Mouse (Mus musculus) ZHBTc4 (cell line): Measurements from ENCODE around the gene Nfix.

Experiments
- DNase-seq: peaks from one replicate; pipeline ENCODE4 v3.0.0-alpha.2; 2011; ENCODE audit warnings: low read depth, low spot score

The Nfix gene

GRCm38 (mm10) chr8:84782680-84783079 lies 17.5 kb downstream of the Nfix start:
- no peak for DNase-seq

- DNase-seq: no peak
Observed at GRCm38 (mm10) chr8:84781686-84782505, 18.2 kb downstream of the Nfix start.

DNA sequence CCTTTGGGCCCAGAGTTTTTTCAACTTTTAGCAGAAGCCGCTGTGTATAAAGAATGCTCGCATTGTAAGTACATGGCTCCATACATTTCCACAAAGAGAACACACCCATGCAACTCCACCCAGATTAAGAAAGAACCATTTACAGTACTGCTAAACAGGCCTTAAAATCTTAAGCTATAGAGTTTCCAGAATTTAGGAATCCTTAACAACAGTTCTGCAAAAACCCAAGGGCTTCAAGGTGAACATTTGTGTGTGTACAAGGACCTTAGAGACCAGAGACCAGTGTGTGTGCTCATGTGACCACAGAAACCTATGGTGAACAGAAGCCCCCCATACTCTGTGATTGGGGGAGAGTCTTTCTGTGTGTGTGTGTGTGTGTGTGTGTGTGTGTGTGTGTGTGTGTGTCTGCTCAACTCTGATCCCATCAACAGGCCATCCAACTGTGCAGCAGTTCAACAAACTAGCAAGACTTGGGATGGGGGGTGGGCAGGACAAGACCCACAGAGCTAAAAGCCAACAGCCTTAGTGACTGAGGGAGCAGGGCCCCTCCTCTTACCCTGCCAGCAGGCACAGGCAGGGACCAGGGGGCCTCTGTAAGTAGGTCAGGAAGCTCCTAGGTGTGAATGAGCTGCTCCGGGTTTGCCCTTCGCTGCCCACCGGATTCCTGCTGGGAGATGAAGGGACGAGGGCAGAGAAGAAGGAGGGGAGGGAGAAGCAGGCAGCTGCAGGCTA lies 19.0 kb downstream of the Nfix start:
- DNase-seq: no peak

GRCm38 (mm10) chr8:84780225-84780555 lies 20.0 kb downstream of the Nfix start:
- no peak for DNase-seq

DNA sequence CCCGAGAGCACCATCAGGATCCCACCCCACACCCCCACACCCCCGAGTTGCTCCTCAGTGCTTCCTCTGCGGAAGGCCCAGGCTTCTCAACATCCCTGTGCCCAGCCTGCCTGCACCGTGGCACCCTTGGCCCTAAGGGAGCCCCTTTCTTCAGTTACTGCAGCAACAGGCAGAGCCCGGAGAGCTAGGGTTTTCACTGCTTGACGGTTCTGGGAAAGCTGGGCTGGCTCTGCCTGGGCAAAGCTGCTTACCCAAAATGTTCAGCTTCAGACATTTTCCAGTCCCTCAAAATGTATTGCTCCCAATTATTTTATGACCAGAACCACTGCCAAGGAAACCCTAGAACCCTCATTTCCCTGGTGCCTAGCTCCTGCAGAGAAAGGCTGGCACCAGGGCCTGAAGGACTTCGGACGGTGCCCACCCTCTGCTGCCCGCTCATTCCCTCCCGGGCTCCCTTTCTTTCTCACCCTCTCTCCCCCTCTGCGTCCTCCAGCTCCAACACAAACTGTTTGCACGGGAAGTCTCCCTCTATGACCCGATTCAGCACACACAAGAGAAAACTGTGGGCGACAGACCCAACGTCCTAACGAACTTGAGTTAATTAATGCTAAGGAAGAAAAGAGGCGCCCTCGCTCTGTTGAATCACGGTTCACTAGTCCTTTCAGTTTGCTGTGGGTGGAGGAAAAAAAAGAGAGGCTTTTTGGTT lies 20.5 kb downstream of the Nfix start:
- DNase-seq: no peak

GRCm38 (mm10) chr8:84778638-84779380 lies 21.3 kb downstream of the Nfix start:
- DNase-seq: no peak

GRCm38 (mm10) chr8:84777899-84778637 lies 22.1 kb downstream of the Nfix start:
- DNase-seq: no peak

- peak; percentile 54 for DNase-seq
Observed at GRCm38 (mm10) chr8:84776569-84776968, 23.6 kb downstream of the Nfix start.

GRCm38 (mm10) chr8:84775621-84776113 lies 24.5 kb downstream of the Nfix start:
- DNase-seq: no peak

DNA sequence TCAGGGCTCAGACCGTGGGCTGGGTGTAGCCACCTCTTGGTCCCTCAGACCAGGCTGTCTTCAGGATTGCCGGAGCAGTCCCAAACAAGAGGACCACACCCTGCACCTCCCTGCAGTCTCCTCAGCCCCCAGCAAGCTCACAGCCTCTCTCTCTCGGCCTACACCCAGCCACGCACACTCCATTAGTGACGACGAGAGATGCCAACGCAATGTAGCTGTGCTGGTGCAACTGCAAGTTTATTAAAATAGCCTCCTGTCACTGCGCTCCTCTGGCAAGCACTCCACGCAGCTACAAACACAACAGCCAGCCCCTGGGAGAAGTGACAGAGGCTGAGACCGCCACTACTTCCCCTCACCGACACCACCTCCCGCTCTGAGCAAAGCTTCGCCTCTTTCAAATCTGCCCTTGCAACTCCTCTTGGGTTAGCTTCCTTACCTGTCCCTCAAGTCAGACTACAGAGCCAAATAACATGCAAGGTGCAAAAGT lies 25.0 kb downstream of the Nfix start:
- DNase-seq: peak; percentile 51

DNA sequence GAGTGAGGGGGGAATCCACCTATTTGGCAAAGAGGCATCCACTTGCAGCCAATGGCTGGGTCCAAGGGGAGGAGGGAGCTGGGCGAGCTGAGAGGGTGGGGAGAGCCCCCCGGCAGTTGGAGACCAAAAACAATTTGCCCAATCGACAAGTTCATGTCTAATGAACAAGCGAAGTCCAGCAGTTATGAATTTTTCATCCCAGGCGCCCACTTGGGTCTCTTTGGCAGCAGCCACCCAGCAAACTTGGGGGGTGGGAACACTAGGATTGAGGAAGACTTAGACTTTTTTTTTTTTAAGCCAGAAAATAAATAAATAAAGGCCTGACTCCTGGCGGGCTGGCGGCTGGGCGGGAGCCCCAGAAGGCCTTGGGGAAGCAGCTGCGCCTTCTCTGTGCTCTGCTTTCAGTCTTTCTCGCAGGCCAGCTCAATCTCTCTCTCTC lies 25.7 kb downstream of the Nfix start:
- no peak for DNase-seq

GRCm38 (mm10) chr8:84773833-84774232 lies 26.3 kb downstream of the Nfix start:
- peak; percentile 44 for DNase-seq

DNA sequence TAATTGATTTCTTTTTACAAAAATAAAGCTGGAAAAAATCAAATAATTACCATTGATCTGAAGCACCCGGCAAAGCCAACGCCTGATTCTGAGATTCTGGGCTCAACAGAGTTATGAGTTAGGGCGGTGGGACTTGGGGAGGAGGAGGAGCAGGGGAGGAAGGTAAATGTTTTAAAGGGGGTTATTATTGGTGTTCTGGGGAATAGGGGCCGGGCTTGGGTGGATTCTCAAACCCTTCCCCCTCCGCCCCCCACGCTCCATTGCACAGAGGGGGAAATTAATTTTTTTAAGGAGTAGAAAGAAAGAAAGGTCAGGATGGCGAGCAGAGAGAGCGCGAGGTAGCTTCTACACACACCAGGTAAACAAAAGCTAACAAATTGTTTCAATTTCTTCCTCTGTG lies 26.8 kb downstream of the Nfix start:
- no peak for DNase-seq

DNA sequence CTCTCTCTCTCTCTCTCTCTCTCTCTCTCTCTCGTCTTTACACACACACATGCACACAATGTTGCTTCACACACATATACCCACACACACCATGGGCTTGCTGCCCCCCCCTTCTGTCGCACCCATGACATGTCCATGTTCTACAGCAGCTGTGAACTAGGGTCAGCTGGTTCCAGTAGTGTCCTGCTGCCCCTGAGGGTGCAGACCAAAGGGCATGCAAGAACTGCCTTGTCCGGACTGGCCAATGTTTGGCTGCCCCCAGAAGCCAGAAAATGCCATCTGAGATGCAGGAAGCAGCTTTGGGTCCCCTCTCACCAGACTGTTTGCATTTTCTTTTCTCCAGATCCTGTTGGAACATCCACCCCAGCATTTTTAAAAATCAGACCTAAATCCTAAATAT lies 27.5 kb downstream of the Nfix start:
- DNase-seq: no peak

GRCm38 (mm10) chr8:84771941-84772378 lies 28.2 kb downstream of the Nfix start:
- DNase-seq: peak; percentile 68

DNA sequence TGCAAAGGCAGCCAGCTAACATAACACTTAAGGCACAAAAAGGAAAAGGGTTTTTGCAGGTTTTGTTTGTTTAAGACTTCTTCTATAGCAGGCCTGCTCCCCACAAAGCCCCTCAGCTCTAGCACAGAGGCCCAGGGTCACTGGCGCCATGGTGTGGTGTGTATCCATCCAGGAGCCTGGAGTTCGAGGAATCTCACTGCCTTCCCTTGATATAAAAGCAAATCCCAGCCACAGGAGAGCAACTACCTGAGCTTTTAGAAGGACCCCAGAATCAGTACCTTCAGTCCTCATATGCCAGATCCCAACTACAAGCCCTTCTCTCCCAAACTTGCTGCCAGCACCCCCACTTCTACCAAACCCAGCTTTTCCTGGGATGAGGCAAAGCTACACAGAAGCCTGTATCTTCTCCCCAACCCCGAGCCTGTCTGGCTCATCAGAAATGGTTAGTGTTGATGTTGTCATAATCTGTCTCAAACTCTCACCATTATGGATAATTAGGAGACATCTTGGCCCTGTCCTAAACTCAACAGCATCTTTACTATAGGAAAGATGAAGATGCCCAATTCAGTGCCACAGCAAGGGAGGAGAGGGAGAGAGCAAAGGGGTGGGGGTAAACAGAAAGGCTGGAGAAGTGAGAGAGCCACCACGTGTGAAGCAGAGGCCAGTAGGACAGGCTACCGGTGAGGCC lies 29.0 kb downstream of the Nfix start:
- DNase-seq: no peak

- no peak for DNase-seq
Observed at GRCm38 (mm10) chr8:84770100-84770953, 29.8 kb downstream of the Nfix start.

- no peak for DNase-seq
Observed at GRCm38 (mm10) chr8:84769324-84769723, 30.8 kb downstream of the Nfix start.
